ENCODE assay signal across 8 mouse cellular contexts in genomic region chr9:121669348-121669791, GRCm38 (mm10). TPM values are rescaled to one million over a fixed set of nuclear protein-coding genes. Genes with fewer than 3 reads are reported as not detected.
DNase-seq lines count a peak whose midpoint lies in the region; ATAC-seq and TF ChIP-seq lines count a peak whose summit lies in the region.

No protein-coding gene starts in this region.

- no peaks in the 10 kb centered on the region for H3K9me3 ChIP-seq in hindbrain, embryonic 16.5 days (ENCODE audit: control insufficient read depth, low read length)
- H3K9me3 ChIP-seq in liver, embryonic 11.5 days (ENCODE audit: control insufficient read depth, low read length) = no peaks in the 10 kb centered on the region
- no peaks in the 10 kb centered on the region for H3K9me3 ChIP-seq in midbrain, postnatal 0 days (ENCODE audit: low read length)
- H3K9me3 ChIP-seq in stomach, embryonic 15.5 days = no peaks in the 10 kb centered on the region

- WGBS in hindbrain, embryonic 16.5 days = under 1% methylated on average over 28 of the region's 28 CpGs
- WGBS in liver, embryonic 11.5 days = 2% methylated on average over 28 of the region's 28 CpGs
- under 1% methylated on average over 28 of the region's 28 CpGs for WGBS in midbrain, postnatal 0 days
- under 1% methylated on average over 28 of the region's 28 CpGs for WGBS in stomach, embryonic 15.5 days

- peak; percentile 44 for ATAC-seq in Patski
- ATAC-seq in hindbrain, embryonic 16.5 days = peak; percentile 71
- peak; percentile 31; the same call in 1 of the 2 replicates for ATAC-seq in liver, embryonic 11.5 days (replicated peaks; ENCODE audit: low FRiP score)
- peak; percentile 48; the same call in 1 of the 2 replicates for ATAC-seq in midbrain, postnatal 0 days (ENCODE audit: low FRiP score)
- peak; percentile 63; the same call in 1 of the 2 replicates for ATAC-seq in stomach, embryonic 15.5 days (ENCODE audit: insufficient read depth, low FRiP score, low read depth)

- H3K9ac ChIP-seq in hindbrain, embryonic 16.5 days (ENCODE audit: low read depth, low read length) = peak overlapping the region; percentile 61
- H3K9ac ChIP-seq in liver, embryonic 11.5 days (ENCODE audit: low read depth, low read length) = no peak overlapping the region
- H3K9ac ChIP-seq in midbrain, postnatal 0 days (replicated peaks; ENCODE audit: low read length, poor library complexity, severe bottlenecking) = peak overlapping the region; percentile 54
- 0 out of 2 replicates have a peak overlapping the region, but pooled peaks have one; percentile 6 for H3K9ac ChIP-seq in stomach, embryonic 15.5 days

- H3K36me3 ChIP-seq in hindbrain, embryonic 16.5 days (ENCODE audit: control insufficient read depth, insufficient read depth, low read length) = no peaks in the 10 kb centered on the region
- H3K36me3 ChIP-seq in liver, embryonic 11.5 days (ENCODE audit: control insufficient read depth, insufficient read depth, low read length) = no peaks in the 10 kb centered on the region
- no peaks in the 10 kb centered on the region for H3K36me3 ChIP-seq in midbrain, postnatal 0 days (ENCODE audit: insufficient read depth, low read length)
- H3K36me3 ChIP-seq in stomach, embryonic 15.5 days = no peaks in the 10 kb centered on the region

- no peak for TF ChIP-seq CTCF in Patski (IDR thresholded peaks at IDR 0.05)
- TF ChIP-seq CTCF in brain, embryonic 14.5 days (IDR thresholded peaks at IDR 0.05; ENCODE audit: borderline replicate concordance, extremely low read depth, insufficient read depth, insufficient read length) = peak; percentile 74
- peak; percentile 86 for TF ChIP-seq CTCF in midbrain, postnatal 0 days (IDR thresholded peaks at IDR 0.05)

- H3K27me3 ChIP-seq in Patski = peaks cover 60% of the 10 kb centered on the region
- H3K27me3 ChIP-seq in hindbrain, embryonic 16.5 days (replicated peaks; ENCODE audit: control insufficient read depth, insufficient read depth, low read length) = peaks cover 5% of the 10 kb centered on the region
- H3K27me3 ChIP-seq in liver, embryonic 11.5 days (replicated peaks; ENCODE audit: control insufficient read depth, insufficient read depth, low read length) = peaks cover 43% of the 10 kb centered on the region
- no peaks in the 10 kb centered on the region for H3K27me3 ChIP-seq in midbrain, postnatal 0 days (ENCODE audit: insufficient read depth, low read length)
- peaks cover 36% of the 10 kb centered on the region for H3K27me3 ChIP-seq in stomach, embryonic 15.5 days (replicated peaks)

- H3K4me2 ChIP-seq in hindbrain, embryonic 16.5 days (ENCODE audit: low read length) = peak overlapping the region; percentile 67
- H3K4me2 ChIP-seq in liver, embryonic 11.5 days = peak overlapping the region; percentile 67
- H3K4me2 ChIP-seq in midbrain, postnatal 0 days (ENCODE audit: low read depth, low read length, poor library complexity, severe bottlenecking) = peak overlapping the region; percentile 66
- H3K4me2 ChIP-seq in stomach, embryonic 15.5 days = peak overlapping the region; percentile 73

- in situ Hi-C loops in Patski (cut with MboI; ENCODE audit: low pct_unique_long_range_greater_than_20kb) = no loop called here

- H3K27ac ChIP-seq in hindbrain, embryonic 16.5 days (ENCODE audit: low read depth, low read length) = no peak overlapping the region
- no peak overlapping the region for H3K27ac ChIP-seq in liver, embryonic 11.5 days (ENCODE audit: low read depth, low read length)
- H3K27ac ChIP-seq in midbrain, postnatal 0 days (ENCODE audit: low read depth, low read length) = no peak overlapping the region
- no peak overlapping the region for H3K27ac ChIP-seq in stomach, embryonic 15.5 days

- no peak for DNase-seq in Patski (ENCODE audit: low read depth, low spot score)
- peak; percentile 71 for DNase-seq in brain, embryonic 14.5 days (ENCODE audit: low read depth)
- DNase-seq in gastrocnemius, postnatal 14 days = peak; percentile 78
- peak; percentile 74 for DNase-seq in liver, embryonic 11.5 days (ENCODE audit: low spot score)
- peak; percentile 72 for DNase-seq in midbrain, postnatal 0 days (ENCODE audit: low spot score)
- no peak for DNase-seq in cerebellum, adult 11 months

- intact Hi-C loops in gastrocnemius, postnatal 14 days (cut with DNase I; ENCODE audit: low total_unique reads) = no loop called here

- peak overlapping the region; percentile 43 for H3K4me3 ChIP-seq in hindbrain, embryonic 16.5 days (ENCODE audit: low read length)
- peak overlapping the region; percentile 29 for H3K4me3 ChIP-seq in liver, embryonic 11.5 days (ENCODE audit: low read depth, low read length)
- H3K4me3 ChIP-seq in midbrain, postnatal 0 days (ENCODE audit: low read depth, low read length) = peak overlapping the region; percentile 43
- H3K4me3 ChIP-seq in stomach, embryonic 15.5 days (replicated peaks) = peak overlapping the region; percentile 31

- CTCF ChIA-PET in Patski (lab: Charles Lee) = interaction anchor here (1.3 to 1.4 kb wide), 2 partner anchors 30 to 90 kb away, joined by 3 to 5 read pairs; partner anchors contain the start of gene Zfp651

- TF ChIP-seq POLR2A in brain, embryonic 14.5 days (IDR thresholded peaks at IDR 0.05; ENCODE audit: borderline replicate concordance, extremely low read depth, insufficient read depth, insufficient read length, poor library complexity, severe bottlenecking) = no peak

- POLR2A ChIA-PET in Patski (lab: Charles Lee) = no interaction called here

- H3K4me1 ChIP-seq in hindbrain, embryonic 16.5 days (ENCODE audit: control insufficient read depth, insufficient read depth, low read depth, low read length) = peaks cover 16% of the 10 kb centered on the region; the same call in 1 of the 2 replicates
- peaks cover 12% of the 10 kb centered on the region for H3K4me1 ChIP-seq in liver, embryonic 11.5 days (replicated peaks; ENCODE audit: control insufficient read depth, insufficient read depth, low read length)
- peaks cover 6% of the 10 kb centered on the region; the same call in 1 of the 2 replicates for H3K4me1 ChIP-seq in midbrain, postnatal 0 days (ENCODE audit: insufficient read depth, low read length)
- H3K4me1 ChIP-seq in stomach, embryonic 15.5 days = peaks cover 31% of the 10 kb centered on the region

RNA-seq across cellular contexts. Expression of gene Vipr1, which starts 26.9 kb away (rescaled TPM):
- polyA plus RNA-seq in Patski (2021) = not detected
- polyA plus RNA-seq in brain, embryonic 14.5 days (2012; rRNA removed) = 0.38 and 0.63 TPM in 2 replicates
- 1 to 10 TPM; 1.1 to 1.2 TPM for total RNA-seq in gastrocnemius, postnatal 14 days (2021)
- 0.49 and 0.80 TPM in 2 replicates for polyA plus RNA-seq in hindbrain, embryonic 16.5 days (2015; fragmentation: Nextera tagmentation; extraction: Ambion mirVana)
- 0.25 and 0.77 TPM in 2 replicates for polyA plus RNA-seq in liver, embryonic 11.5 days (2014; fragmentation: Nextera tagmentation; extraction: Ambion mirVana)
- 0.05 and 0.82 TPM in 2 replicates for total RNA-seq in midbrain, postnatal 0 days (2014; rRNA removed)
- polyA plus RNA-seq in midbrain, postnatal 0 days (2015; fragmentation: Nextera tagmentation; extraction: Ambion mirVana) = 0.26 and 0.36 TPM in 2 replicates
- 1.6 and 2.6 TPM in 2 replicates for polyA plus RNA-seq in stomach, embryonic 15.5 days (2015; fragmentation: Nextera tagmentation; extraction: Ambion mirVana)

RNA-seq across cellular contexts. Expression of gene Lyzl4, which starts 27.5 kb away (rescaled TPM):
- polyA plus RNA-seq in Patski (2021) = not detected
- not detected in 2 replicates for polyA plus RNA-seq in brain, embryonic 14.5 days (2012; rRNA removed)
- under 1 TPM in 1 of 2 experiments, not detected in 1; 0.45 TPM for total RNA-seq in gastrocnemius, postnatal 14 days (2021)
- 0.16 TPM in 1 of 2 replicates, not detected in the other for polyA plus RNA-seq in hindbrain, embryonic 16.5 days (2015; fragmentation: Nextera tagmentation; extraction: Ambion mirVana)
- polyA plus RNA-seq in liver, embryonic 11.5 days (2014; fragmentation: Nextera tagmentation; extraction: Ambion mirVana) = not detected in 2 replicates
- not detected in 2 replicates for total RNA-seq in midbrain, postnatal 0 days (2014; rRNA removed)
- polyA plus RNA-seq in midbrain, postnatal 0 days (2015; fragmentation: Nextera tagmentation; extraction: Ambion mirVana) = 0.28 TPM in 1 of 2 replicates, not detected in the other
- polyA plus RNA-seq in stomach, embryonic 15.5 days (2015; fragmentation: Nextera tagmentation; extraction: Ambion mirVana) = 0.17 and 0.23 TPM in 2 replicates

RNA-seq across cellular contexts. Expression of gene Sec22c, which starts 35.9 kb away (rescaled TPM):
- polyA plus RNA-seq in Patski (2021) = 12.7 TPM
- 21.2 and 25.2 TPM in 2 replicates for polyA plus RNA-seq in brain, embryonic 14.5 days (2012; rRNA removed)
- total RNA-seq in gastrocnemius, postnatal 14 days (2021) = 1 to 10 TPM; 3.1 to 6.1 TPM
- 29.2 and 30.4 TPM in 2 replicates for polyA plus RNA-seq in hindbrain, embryonic 16.5 days (2015; fragmentation: Nextera tagmentation; extraction: Ambion mirVana)
- 4.7 and 5.5 TPM in 2 replicates for polyA plus RNA-seq in liver, embryonic 11.5 days (2014; fragmentation: Nextera tagmentation; extraction: Ambion mirVana)
- total RNA-seq in midbrain, postnatal 0 days (2014; rRNA removed) = 26.9 and 34.3 TPM in 2 replicates
- 30.5 and 34.4 TPM in 2 replicates for polyA plus RNA-seq in midbrain, postnatal 0 days (2015; fragmentation: Nextera tagmentation; extraction: Ambion mirVana)
- polyA plus RNA-seq in stomach, embryonic 15.5 days (2015; fragmentation: Nextera tagmentation; extraction: Ambion mirVana) = 10.2 and 12.2 TPM in 2 replicates

RNA-seq across cellular contexts. Expression of gene Ss18l2, which starts 40.8 kb away (rescaled TPM):
- polyA plus RNA-seq in Patski (2021) = 63.8 TPM
- 65.3 and 71.1 TPM in 2 replicates for polyA plus RNA-seq in brain, embryonic 14.5 days (2012; rRNA removed)
- 10 to 100 TPM; 89.3 to 93.6 TPM for total RNA-seq in gastrocnemius, postnatal 14 days (2021)
- 171 and 184 TPM in 2 replicates for polyA plus RNA-seq in hindbrain, embryonic 16.5 days (2015; fragmentation: Nextera tagmentation; extraction: Ambion mirVana)
- polyA plus RNA-seq in liver, embryonic 11.5 days (2014; fragmentation: Nextera tagmentation; extraction: Ambion mirVana) = 103 and 118 TPM in 2 replicates
- 51.4 and 59.6 TPM in 2 replicates for total RNA-seq in midbrain, postnatal 0 days (2014; rRNA removed)
- 204 and 218 TPM in 2 replicates for polyA plus RNA-seq in midbrain, postnatal 0 days (2015; fragmentation: Nextera tagmentation; extraction: Ambion mirVana)
- polyA plus RNA-seq in stomach, embryonic 15.5 days (2015; fragmentation: Nextera tagmentation; extraction: Ambion mirVana) = 123 and 127 TPM in 2 replicates

RNA-seq across cellular contexts. Expression of gene Nktr, which starts 49.6 kb away (rescaled TPM):
- 54.5 TPM for polyA plus RNA-seq in Patski (2021)
- 165 and 197 TPM in 2 replicates for polyA plus RNA-seq in brain, embryonic 14.5 days (2012; rRNA removed)
- 10 to 100 TPM; 24.2 to 29.9 TPM for total RNA-seq in gastrocnemius, postnatal 14 days (2021)
- polyA plus RNA-seq in hindbrain, embryonic 16.5 days (2015; fragmentation: Nextera tagmentation; extraction: Ambion mirVana) = 43.2 and 44.4 TPM in 2 replicates
- polyA plus RNA-seq in liver, embryonic 11.5 days (2014; fragmentation: Nextera tagmentation; extraction: Ambion mirVana) = 47.3 and 48.2 TPM in 2 replicates
- total RNA-seq in midbrain, postnatal 0 days (2014; rRNA removed) = 71.4 and 112 TPM in 2 replicates
- polyA plus RNA-seq in midbrain, postnatal 0 days (2015; fragmentation: Nextera tagmentation; extraction: Ambion mirVana) = 42.1 and 50.7 TPM in 2 replicates
- 60.2 and 62.0 TPM in 2 replicates for polyA plus RNA-seq in stomach, embryonic 15.5 days (2015; fragmentation: Nextera tagmentation; extraction: Ambion mirVana)

Comparison
In these comparisons a context has a peak if more than half of its experiments do, and no peak if none do; other contexts are left out.
1. DNase-seq: peak in brain, embryonic 14.5 days (single experiment), gastrocnemius, postnatal 14 days (single experiment), liver, embryonic 11.5 days (single experiment) and midbrain, postnatal 0 days (single experiment); none in Patski (single experiment) and cerebellum, adult 11 months (single experiment).
2. Peak in every context shown above with its lines, with median percentiles within 50 percentile points of each other: ATAC-seq, H3K4me2 ChIP-seq and H3K4me3 ChIP-seq.